Mouse (Mus musculus) heart, embryonic 12.5 days (tissue): ENCODE data around the gene Pla2g1b. TPM values are rescaled to one million over a fixed set of nuclear protein-coding genes. Genes with fewer than 3 reads are reported as not detected.

Source experiments
- ATAC-seq: fragments of 200-750 bp; cut with Nextera tagmentation; 2 replicates; pipeline ENCODE4 v1.8.0; 2017; ENCODE audit warnings: moderate TSS enrichment, moderate library complexity; ENCODE audit not compliant: insufficient number of reproducible peaks, low FRiP score
- H3K27ac ChIP-seq: fragments of 300-500 bp; sonication (generic); 2 replicates; pipeline ENCODE4 v1.5.1; 2016; ENCODE audit warnings: mild to moderate bottlenecking, moderate library complexity; ENCODE audit not compliant: poor library complexity, severe bottlenecking
- H3K27me3 ChIP-seq: fragments of 300-500 bp; sonication (generic); replicated peaks from 2 replicates; pipeline ENCODE4 v1.6.1; 2016; ENCODE audit warnings: mild to moderate bottlenecking, moderate library complexity
- H3K36me3 ChIP-seq: fragments of 300-500 bp; sonication (generic); 2 replicates; pipeline ENCODE4 v1.6.1; 2016; ENCODE audit warnings: mild to moderate bottlenecking, moderate library complexity
- H3K4me1 ChIP-seq: fragments of 300-500 bp; sonication (generic); replicated peaks from 2 replicates; pipeline ENCODE4 v1.6.1; 2016; ENCODE audit warnings: mild to moderate bottlenecking
- H3K4me2 ChIP-seq: fragments of 300-500 bp; sonication (generic); 2 replicates; pipeline ENCODE4 v1.6.1; 2016; ENCODE audit warnings: mild to moderate bottlenecking, moderate library complexity
- H3K4me3 ChIP-seq: fragments of 300-500 bp; sonication (generic); 2 replicates; pipeline ENCODE4 v1.5.1; 2016; ENCODE audit warnings: mild to moderate bottlenecking
- H3K9ac ChIP-seq: fragments of 300-500 bp; sonication (generic); 2 replicates; pipeline ENCODE4 v1.6.1; 2016; ENCODE audit warnings: mild to moderate bottlenecking, moderate library complexity
- H3K9me3 ChIP-seq: fragments of 300-500 bp; sonication (generic); replicated peaks from 2 replicates; pipeline ENCODE4 v1.6.1; 2016; ENCODE audit warnings: mild to moderate bottlenecking, moderate library complexity
- WGBS: fragments of 180-500 bp; shearing (Covaris S2); methylation state at CpG from one replicate; pipeline ENCODE4 v1.1.7; 2016; 5-methylcytosine and 5-hydroxymethylcytosine counted together
- polyA plus RNA-seq: library from polyadenylated mRNA; unstranded; fragments of >200 nt; fragmentation: Nextera tagmentation; extraction: Ambion mirVana; gene quantifications from 2 replicates; pipeline ENCODE4 v1.2.1, GENCODE M21; 2016

The Pla2g1b gene
- polyA plus RNA-seq, 1 experiment from 2014 or later = 0.72 TPM

GRCm38 (mm10) chr5:115449247-115449646 lies 16.8 kb upstream of the Pla2g1b start:
- H3K4me1 ChIP-seq = peaks cover 24% of the 10 kb centered on the region
- no peak overlapping the region for H3K9ac ChIP-seq
- H3K36me3 ChIP-seq = peaks cover 35% of the 10 kb centered on the region
- no peak for ATAC-seq
- no peak overlapping the region for H3K4me2 ChIP-seq
- no peak overlapping the region for H3K27ac ChIP-seq
- WGBS = 83% methylated on average over 3 of the region's 3 CpGs
- H3K9me3 ChIP-seq = no peaks in the 10 kb centered on the region
- H3K27me3 ChIP-seq = no peaks in the 10 kb centered on the region
- no peak overlapping the region for H3K4me3 ChIP-seq

- Histone ChIP-seq H3K4me1 (peaks cover 28% of the 10 kb centered on the region), H3K9me3 (no peaks in the 10 kb centered on the region), H3K27me3 (no peaks in the 10 kb centered on the region), H3K9ac (no peak overlapping the region), H3K4me2 (peak overlapping the region; percentile 43), H3K4me3 (no peak overlapping the region), H3K27ac (peak overlapping the region; percentile 41; the same call in 1 of the 2 replicates), H3K36me3 (peaks cover 27% of the 10 kb centered on the region)
- peak; percentile 40; the same call in 1 of the 2 replicates for ATAC-seq
- 70% methylated on average over 27 of the region's 27 CpGs for WGBS
These were observed 15.4 kb upstream of the Pla2g1b start for GRCm38 (mm10) chr5:115450410-115451317.

GRCm38 (mm10) chr5:115454422-115455090 lies 11.5 kb upstream of the Pla2g1b start:
- peaks cover 28% of the 10 kb centered on the region for H3K4me1 ChIP-seq
- no peak overlapping the region for H3K4me3 ChIP-seq
- peaks cover 15% of the 10 kb centered on the region for H3K36me3 ChIP-seq
- no peak overlapping the region for H3K4me2 ChIP-seq
- no peaks in the 10 kb centered on the region for H3K9me3 ChIP-seq
- H3K27ac ChIP-seq = no peak overlapping the region
- 78% methylated on average over 12 of the region's 12 CpGs for WGBS
- no peak overlapping the region for H3K9ac ChIP-seq
- ATAC-seq = no peak
- no peaks in the 10 kb centered on the region for H3K27me3 ChIP-seq

- H3K4me2 ChIP-seq = no peak overlapping the region
- H3K4me3 ChIP-seq = no peak overlapping the region
- 84% methylated on average over 7 of the region's 7 CpGs for WGBS
- H3K27me3 ChIP-seq = no peaks in the 10 kb centered on the region
- no peaks in the 10 kb centered on the region for H3K9me3 ChIP-seq
- H3K27ac ChIP-seq = no peak overlapping the region
- no peak for ATAC-seq
- peaks cover 15% of the 10 kb centered on the region for H3K36me3 ChIP-seq
- no peak overlapping the region for H3K9ac ChIP-seq
- peaks cover 17% of the 10 kb centered on the region for H3K4me1 ChIP-seq
These were observed 10.2 kb upstream of the Pla2g1b start for GRCm38 (mm10) chr5:115455838-115456237.

GRCm38 (mm10) chr5:115458918-115459317 lies 7.1 kb upstream of the Pla2g1b start:
- no peak for ATAC-seq
- no peaks in the 10 kb centered on the region for H3K9me3 ChIP-seq
- H3K27ac ChIP-seq = no peak overlapping the region
- no peak overlapping the region for H3K4me2 ChIP-seq
- H3K27me3 ChIP-seq = no peaks in the 10 kb centered on the region
- H3K36me3 ChIP-seq = 0 out of 2 replicates have a peak, but pooled peaks cover 3% of the 10 kb centered on the region
- peaks cover 7% of the 10 kb centered on the region for H3K4me1 ChIP-seq
- H3K9ac ChIP-seq = no peak overlapping the region
- no peak overlapping the region for H3K4me3 ChIP-seq
- 67% methylated on average over 13 of the region's 13 CpGs for WGBS

- Histone ChIP-seq H3K4me2 (no peak overlapping the region), H3K27ac (no peak overlapping the region), H3K4me3 (no peak overlapping the region), H3K36me3 (no peaks in the 10 kb centered on the region), H3K9ac (no peak overlapping the region), H3K27me3 (no peaks in the 10 kb centered on the region), H3K9me3 (no peaks in the 10 kb centered on the region), H3K4me1 (peaks cover 5% of the 10 kb centered on the region)
- no peak for ATAC-seq
- 72% methylated on average over 18 of the region's 18 CpGs for WGBS
These were observed 1.5 kb upstream of the Pla2g1b start for GRCm38 (mm10) chr5:115464408-115465115.

- Histone ChIP-seq H3K36me3 (no peaks in the 10 kb centered on the region), H3K27me3 (no peaks in the 10 kb centered on the region), H3K27ac (no peak overlapping the region), H3K9me3 (no peaks in the 10 kb centered on the region), H3K4me3 (no peak overlapping the region), H3K4me1 (peaks cover 11% of the 10 kb centered on the region), H3K4me2 (no peak overlapping the region), H3K9ac (no peak overlapping the region)
- no peak for ATAC-seq
- 63% methylated on average over 6 of the region's 6 CpGs for WGBS
These were observed 3.7 kb downstream of the Pla2g1b start for GRCm38 (mm10) chr5:115469791-115470190.

- Histone ChIP-seq H3K4me1 (peaks cover 15% of the 10 kb centered on the region), H3K27ac (no peak overlapping the region), H3K36me3 (no peaks in the 10 kb centered on the region), H3K4me2 (peak overlapping the region; percentile 29), H3K27me3 (no peaks in the 10 kb centered on the region), H3K4me3 (no peak overlapping the region), H3K9ac (no peak overlapping the region), H3K9me3 (no peaks in the 10 kb centered on the region)
- 34% methylated on average over 20 of the region's 20 CpGs for WGBS
- ATAC-seq = no peak
These were observed 4.9 kb downstream of the Pla2g1b start for GRCm38 (mm10) chr5:115470766-115471531.

GRCm38 (mm10) chr5:115473191-115473590 lies 7.1 kb downstream of the Pla2g1b start:
- Histone ChIP-seq H3K4me2 (no peak overlapping the region), H3K36me3 (peaks cover 6% of the 10 kb centered on the region; the same call in 1 of the 2 replicates), H3K4me3 (no peak overlapping the region), H3K27me3 (no peaks in the 10 kb centered on the region), H3K9ac (no peak overlapping the region), H3K9me3 (no peaks in the 10 kb centered on the region), H3K27ac (no peak overlapping the region), H3K4me1 (peaks cover 16% of the 10 kb centered on the region)
- WGBS = 69% methylated on average over 10 of the region's 10 CpGs
- no peak for ATAC-seq

GRCm38 (mm10) chr5:115474174-115474828 lies 8.2 kb downstream of the Pla2g1b start:
- Histone ChIP-seq H3K4me1 (peaks cover 16% of the 10 kb centered on the region), H3K27me3 (peaks cover under 1% of the 10 kb centered on the region; the same call in 1 of the 2 replicates), H3K4me2 (peak overlapping the region; percentile 21; the same call in 1 of the 2 replicates), H3K36me3 (peaks cover 6% of the 10 kb centered on the region; the same call in 1 of the 2 replicates), H3K9me3 (no peaks in the 10 kb centered on the region), H3K27ac (no peak overlapping the region), H3K4me3 (peak overlapping the region; percentile 1; the same call in 1 of the 2 replicates), H3K9ac (no peak overlapping the region; the same call in 1 of the 2 replicates)
- WGBS = 56% methylated on average over 22 of the region's 22 CpGs
- no peak for ATAC-seq
